Mouse (Mus musculus): ENCODE data around the gene D6Ertd527e.

GRCm38 (mm10) chr6:87153836-87154235 is 49.3 kb downstream of the D6Ertd527e start:
- TF ChIP-seq CTCF (IDR thresholded peaks at IDR 0.05; ENCODE audit: control insufficient read depth, insufficient read depth, insufficient read length) (no peak), MAX (IDR thresholded peaks at IDR 0.05) (no peak), MYOG (IDR thresholded peaks at IDR 0.05; ENCODE audit: control insufficient read depth, extremely low read depth, insufficient read length) (no peak)
